Mouse (Mus musculus) MEL (cell line): ENCODE measurements at regions not wholly inside any gene's neighbourhood (a gene's known extent, or its start where the extent isn't known, plus 50 kb on each side); places are given as distances from the start of the nearest gene placed in this dataset.

Experiments used
- DNase-seq: peaks from one replicate; pipeline ENCODE4 v3.0.0; 2011; ENCODE audit warnings: low read depth, low spot score
- H3K27ac ChIP-seq: 2 replicates; pipeline ENCODE4 v1.5.1; 2012; ENCODE audit warnings: low read depth, mild to moderate bottlenecking, control low read depth, low read length, moderate library complexity; ENCODE audit not compliant: control insufficient read depth
- H3K27me3 ChIP-seq, 2 experiments: fragments of 150-350 bp in 1 of 2; sonication (generic) in 1 of 2; 2 replicates each; pipeline ENCODE4 v1.6.1; 2012; ENCODE audit warnings: low read length in 2 of 2, mild to moderate bottlenecking in 2 of 2, improper control_type of control experiment in 1 of 2, moderate library complexity in 1 of 2; ENCODE audit not compliant: insufficient read depth in 2 of 2, control insufficient read depth in 1 of 2
- H3K36me3 ChIP-seq, 2 experiments: 2 replicates each; pipeline ENCODE4 v1.6.1; 2012 to 2014; ENCODE audit warnings: low read length in 2 of 2, improper control_type of control experiment in 1 of 2, inconsistent platforms in 1 of 2, mild to moderate bottlenecking in 1 of 2; ENCODE audit not compliant: insufficient read depth in 2 of 2, control insufficient read depth in 1 of 2
- H3K4me1 ChIP-seq, 2 experiments: fragments of 150-350 bp in 1 of 2; sonication (generic) in 1 of 2; 2 replicates each; pipeline ENCODE4 v1.6.1; 2012; ENCODE audit warnings: low read length in 2 of 2, improper control_type of control experiment in 1 of 2, mild to moderate bottlenecking in 1 of 2; ENCODE audit not compliant: insufficient read depth in 2 of 2, control insufficient read depth in 1 of 2
- H3K4me3 ChIP-seq, 2 experiments: fragments of 150-350 bp in 1 of 2; sonication (generic) in 1 of 2; 2 replicates each; pipeline ENCODE4 v1.5.1; 2012; ENCODE audit warnings: low read depth in 2 of 2, low read length in 2 of 2, mild to moderate bottlenecking in 2 of 2, moderate library complexity in 2 of 2, control low read depth in 1 of 2, improper control_type of control experiment in 1 of 2; ENCODE audit not compliant: control insufficient read depth in 1 of 2, insufficient read depth in 1 of 2
- H3K79me2 ChIP-seq: 2 replicates; pipeline ENCODE4 v1.6.1; 2012; ENCODE audit warnings: mild to moderate bottlenecking, low read length, moderate library complexity; ENCODE audit not compliant: control insufficient read depth, poor library complexity, insufficient read depth
- H3K9ac ChIP-seq: 2 replicates; pipeline ENCODE4 v1.6.1; 2012; ENCODE audit warnings: low read depth, mild to moderate bottlenecking, control low read depth, low read length, moderate library complexity; ENCODE audit not compliant: control insufficient read depth, poor library complexity, severe bottlenecking
- H3K9me3 ChIP-seq: fragments of 150-350 bp; sonication (generic); replicated peaks from 2 replicates; pipeline ENCODE4 v1.6.1; 2012; ENCODE audit warnings: mild to moderate bottlenecking, low read length, improper control_type of control experiment, moderate library complexity; ENCODE audit not compliant: insufficient read depth
- ELF1 ChIP-seq: IDR thresholded peaks from 2 replicates; pipeline ENCODE4 v1.6.1; 2014; ENCODE audit warnings: low read depth, mild to moderate bottlenecking, inconsistent platforms, low read length, improper control_type of control experiment, moderate library complexity
- ETS1 ChIP-seq: IDR thresholded peaks from 2 replicates; pipeline ENCODE4 v1.6.1; 2012; ENCODE audit warnings: low read depth, mild to moderate bottlenecking, inconsistent platforms, low read length, improper control_type of control experiment, moderate library complexity
- HCFC1 ChIP-seq: IDR thresholded peaks from 2 replicates; pipeline ENCODE4 v1.6.1; 2012; ENCODE audit warnings: low read depth, mild to moderate bottlenecking, inconsistent platforms, low read length, improper control_type of control experiment, moderate library complexity
- MAX ChIP-seq: IDR thresholded peaks from 2 replicates; pipeline ENCODE4 v1.6.1; 2011; ENCODE audit warnings: low read length, improper control_type of control experiment
- MAZ ChIP-seq: IDR thresholded peaks from 2 replicates; pipeline ENCODE4 v1.6.1; 2012; ENCODE audit warnings: low read depth, mild to moderate bottlenecking, inconsistent platforms, low read length, improper control_type of control experiment
- NRF1 ChIP-seq: IDR thresholded peaks from 2 replicates; pipeline ENCODE4 v1.6.1; 2014; ENCODE audit warnings: low read depth, mild to moderate bottlenecking, inconsistent platforms, low read length, improper control_type of control experiment, moderate library complexity; ENCODE audit not compliant: poor library complexity, insufficient read depth, severe bottlenecking
- SMC3 ChIP-seq: IDR thresholded peaks from 2 replicates; pipeline ENCODE4 v1.6.1; 2011; ENCODE audit warnings: low read depth, low read length, improper control_type of control experiment
- TAL1 ChIP-seq: IDR thresholded peaks from 2 replicates; pipeline ENCODE4 v1.6.1; 2012; ENCODE audit warnings: mild to moderate bottlenecking, inconsistent platforms, low read length, moderate library complexity, mixed read lengths
- TBP ChIP-seq: IDR thresholded peaks from 2 replicates; pipeline ENCODE4 v1.8.0; 2011; ENCODE audit warnings: low read depth, low read length, improper control_type of control experiment
- TCF12 ChIP-seq: IDR thresholded peaks from 2 replicates; pipeline ENCODE4 v1.6.1; 2014; ENCODE audit warnings: low read depth, mild to moderate bottlenecking, inconsistent platforms, low read length, improper control_type of control experiment, moderate library complexity
- USF2 ChIP-seq, 2 experiments: IDR thresholded peaks; 2 replicates each; pipeline ENCODE4 v1.6.1; 2011 to 2012; ENCODE audit warnings: improper control_type of control experiment in 2 of 2, low read length in 2 of 2, borderline replicate concordance in 1 of 2, inconsistent platforms in 1 of 2, low read depth in 1 of 2, mild to moderate bottlenecking in 1 of 2; ENCODE audit not compliant: insufficient read depth in 1 of 2
- ZC3H11A ChIP-seq: IDR thresholded peaks from 2 replicates; pipeline ENCODE4 v1.6.1; 2012; ENCODE audit warnings: low read depth, mild to moderate bottlenecking, inconsistent platforms, low read length, improper control_type of control experiment
- ZKSCAN1 ChIP-seq: IDR thresholded peaks from 2 replicates; pipeline ENCODE4 v1.6.1; 2012; ENCODE audit warnings: low read depth, mild to moderate bottlenecking, inconsistent platforms, low read length, improper control_type of control experiment, moderate library complexity
- ZMIZ1 ChIP-seq: IDR thresholded peaks from 2 replicates; pipeline ENCODE4 v1.6.1; 2012; ENCODE audit warnings: low read depth, mild to moderate bottlenecking, inconsistent platforms, low read length, improper control_type of control experiment, moderate library complexity

- TF ChIP-seq MAX (no peak), TCF12 (no peak), TBP (no peak)
Observed at GRCm38 (mm10) chr5:106349851-106350515, 108.0 kb downstream of the Barhl2 start (continued).

GRCm38 (mm10) chr5:106344308-106344707 is 113.7 kb downstream of the Barhl2 start:
- H3K4me1 ChIP-seq: no peaks in the 10 kb centered on the region
- no peak overlapping the region for H3K27ac ChIP-seq
- no peaks in the 10 kb centered on the region for H3K79me2 ChIP-seq
- H3K27me3 ChIP-seq: no peaks in the 10 kb centered on the region
- no peaks in the 10 kb centered on the region for H3K36me3 ChIP-seq
- no peak for DNase-seq
- TF ChIP-seq ZMIZ1 (no peak), ZKSCAN1 (no peak), TAL1 (no peak), ELF1 (no peak)
- H3K9me3 ChIP-seq: no peaks in the 10 kb centered on the region
- H3K9ac ChIP-seq: no peak overlapping the region
- no peak overlapping the region for H3K4me3 ChIP-seq

- Histone ChIP-seq H3K27ac (no peak overlapping the region), H3K36me3 (no peaks in the 10 kb centered on the region), H3K9me3 (no peaks in the 10 kb centered on the region), H3K79me2 (no peaks in the 10 kb centered on the region), H3K9ac (no peak overlapping the region), H3K27me3 (no peaks in the 10 kb centered on the region), H3K4me1 (no peaks in the 10 kb centered on the region), H3K4me3 (no peak overlapping the region)
- DNase-seq: no peak
- TF ChIP-seq NRF1: no peak
- no peak for TF ChIP-seq MAZ
- no peak for TF ChIP-seq USF2 (IDR thresholded peaks at IDR 0.05; ENCODE audit: borderline replicate concordance in 1 of 2, insufficient read depth in 1 of 2, low read depth in 1 of 2, low read length in 2 of 2)
Observed at GRCm38 (mm10) chr5:106343601-106344000, 114.4 kb downstream of the Barhl2 start.

- H3K4me1 ChIP-seq: no peaks in the 10 kb centered on the region
- H3K27ac ChIP-seq: no peak overlapping the region
- no peaks in the 10 kb centered on the region for H3K27me3 ChIP-seq
- no peaks in the 10 kb centered on the region for H3K79me2 ChIP-seq
- DNase-seq: no peak
- no peak overlapping the region for H3K4me3 ChIP-seq
- H3K36me3 ChIP-seq: no peaks in the 10 kb centered on the region
- TF ChIP-seq ETS1 (no peak), HCFC1 (no peak), ZC3H11A (no peak), MAZ (no peak), SMC3 (no peak)
- no peak overlapping the region for H3K9ac ChIP-seq
- H3K9me3 ChIP-seq: no peaks in the 10 kb centered on the region
Observed at GRCm38 (mm10) chr5:106341361-106341760, 116.6 kb downstream of the Barhl2 start.
